Mouse (Mus musculus) liver, embryonic 14.5 days (tissue): ENCODE results near the gene Uba1. TPM values are rescaled to one million over a fixed set of nuclear protein-coding genes. Genes with fewer than 3 reads are reported as not detected.

Experiments used
- ATAC-seq: fragments of 200-750 bp; cut with Nextera tagmentation; 2 replicates; pipeline ENCODE4 v1.8.0; 2017; ENCODE audit warnings: moderate number of reproducible peaks, mild to moderate bottlenecking, moderate library complexity; ENCODE audit not compliant: insufficient read depth
- DNase-seq, 3 experiments: peaks; one replicate each; pipeline ENCODE4 v3.0.0-alpha.2; 2012 to 2013; ENCODE audit warnings: low read depth in 3 of 3, low spot score in 3 of 3
- H3K27ac ChIP-seq: fragments of 300-500 bp; sonication (generic); 2 replicates; pipeline ENCODE4 v1.5.1; 2014; ENCODE audit warnings: moderate library complexity, mild to moderate bottlenecking, control low read depth, inconsistent platforms
- H3K27me3 ChIP-seq: fragments of 300-500 bp; sonication (generic); 2 replicates; pipeline ENCODE4 v1.6.1; 2014; ENCODE audit warnings: mild to moderate bottlenecking, low read length, moderate library complexity; ENCODE audit not compliant: control insufficient read depth, insufficient read depth
- H3K36me3 ChIP-seq: fragments of 300-500 bp; sonication (generic); replicated peaks from 2 replicates; pipeline ENCODE4 v1.6.1; 2014; ENCODE audit warnings: low read depth; ENCODE audit not compliant: control insufficient read depth, insufficient read depth
- H3K4me1 ChIP-seq, 2 experiments: fragments of 200-500 bp in 1 of 2; fragments of 300-500 bp in 1 of 2; sonication (generic) in 1 of 2; replicated peaks; 2 replicates each; pipeline ENCODE4 v1.6.1; 2012 to 2014; ENCODE audit warnings: antibody characterized with exemption in 1 of 2, inconsistent platforms in 1 of 2, low read length in 1 of 2; ENCODE audit not compliant: control insufficient read depth in 2 of 2, insufficient read depth in 2 of 2
- H3K4me2 ChIP-seq: fragments of 300-500 bp; sonication (generic); 2 replicates; pipeline ENCODE4 v1.6.1; 2014; ENCODE audit warnings: low read depth, mild to moderate bottlenecking, control low read depth, moderate library complexity
- H3K4me3 ChIP-seq, 2 experiments: fragments of 200-500 bp in 1 of 2; fragments of 300-500 bp in 1 of 2; sonication (generic) in 1 of 2; 2 replicates each; pipeline ENCODE4 v1.5.1; 2012 to 2014; ENCODE audit warnings: low read depth in 2 of 2, low read length in 2 of 2, mild to moderate bottlenecking in 2 of 2, control low read depth in 1 of 2, inconsistent platforms in 1 of 2, moderate library complexity in 1 of 2; ENCODE audit not compliant: insufficient read depth in 1 of 2
- H3K9ac ChIP-seq: fragments of 300-500 bp; sonication (generic); replicated peaks from 2 replicates; pipeline ENCODE4 v1.6.1; 2014; ENCODE audit warnings: mild to moderate bottlenecking, control low read depth, moderate library complexity
- H3K9me3 ChIP-seq: fragments of 300-500 bp; sonication (generic); 2 replicates; pipeline ENCODE4 v1.6.1; 2016; ENCODE audit warnings: low read length, mixed read lengths; ENCODE audit not compliant: control insufficient read depth
- CTCF ChIP-seq: IDR thresholded peaks from 2 replicates; pipeline ENCODE4 v1.5.1; 2016; ENCODE audit warnings: antibody characterized with exemption, low read depth, control low read depth
- EP300 ChIP-seq: IDR thresholded peaks from 2 replicates; pipeline ENCODE4 v1.6.1; 2016; ENCODE audit warnings: antibody characterized with exemption, low read depth
- WGBS: fragments of 180-500 bp; shearing (Covaris S2); extraction: QIAGEN DNeasy Blood & Tissue Kit; methylation state at CpG from one replicate; pipeline ENCODE4 v1.1.7; 2014; ENCODE audit not compliant: insufficient replicate concordance; 5-methylcytosine and 5-hydroxymethylcytosine counted together
- polyA plus RNA-seq, 2 experiments: library from polyadenylated mRNA; depleted of rRNA in 1 of 2; stranded (reverse) in 1 of 2; unstranded in 1 of 2; fragments of >200 nt; fragmentation: Nextera tagmentation in 1 of 2; extraction: Ambion mirVana in 1 of 2; gene quantifications; 2 replicates each; pipeline versions ENCODE4 v1.2.1 to v1.2.3; 2012 to 2014

Uba1 gene
- polyA plus RNA-seq, 2 experiments = 70.7 to 93.8 TPM

- Histone ChIP-seq H3K27me3 (no peaks in the 10 kb centered on the region), H3K4me3 (no peak overlapping the region), H3K4me2 (no peak overlapping the region), H3K4me1 (no peaks in the 10 kb centered on the region), H3K36me3 (peaks cover 34% of the 10 kb centered on the region), H3K27ac (no peak overlapping the region), H3K9ac (no peak overlapping the region), H3K9me3 (no peaks in the 10 kb centered on the region)
- ATAC-seq (no peak), DNase-seq (no peak)
- no peak for TF ChIP-seq EP300
- TF ChIP-seq CTCF = no peak
- WGBS = 90% methylated on average over 2 of the region's 2 CpGs
These were observed 20.0 kb upstream of the Uba1 start for GRCm38 (mm10) chrX:20638141-20638540.

DNA sequence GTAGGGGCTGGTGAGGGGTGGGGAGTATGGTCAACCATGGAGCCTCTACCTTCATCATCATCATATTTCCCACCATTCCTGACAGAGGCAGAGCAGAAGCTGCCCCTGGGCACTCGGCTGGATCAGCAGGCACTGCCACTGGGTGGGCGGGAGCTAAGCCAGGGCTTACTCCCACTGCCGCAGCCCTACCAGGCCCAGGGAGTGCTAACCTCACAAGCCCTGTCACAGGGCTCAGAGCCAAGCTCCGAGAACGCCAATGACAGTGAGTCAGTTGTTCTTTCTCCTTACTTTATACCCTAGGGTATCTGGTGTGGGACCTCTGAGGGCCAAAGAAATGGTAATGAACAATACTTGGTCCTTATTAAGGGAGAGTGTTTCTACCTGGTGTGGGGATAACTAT lies 13.3 kb upstream of the Uba1 start:
- TF ChIP-seq EP300 (no peak), CTCF (no peak)
- 72% methylated on average over 5 of the region's 5 CpGs for WGBS
- Histone ChIP-seq H3K27me3 (no peaks in the 10 kb centered on the region), H3K4me2 (no peak overlapping the region), H3K27ac (no peak overlapping the region), H3K36me3 (peaks cover 45% of the 10 kb centered on the region), H3K9me3 (no peaks in the 10 kb centered on the region), H3K4me3 (no peak overlapping the region), H3K9ac (no peak overlapping the region), H3K4me1 (no peaks in the 10 kb centered on the region)
- DNase-seq (no peak), ATAC-seq (no peak)

- DNase-seq = no peak
- TF ChIP-seq EP300 (no peak), CTCF (no peak)
- Histone ChIP-seq H3K4me2 (peak overlapping the region; percentile 78), H3K27ac (no peak overlapping the region), H3K36me3 (no peaks in the 10 kb centered on the region), H3K9me3 (no peaks in the 10 kb centered on the region), H3K4me3 (peak overlapping the region; percentile 64 to 66; a peak in 3 of 4 replicates), H3K9ac (no peak overlapping the region; the same call in 1 of the 2 replicates), H3K27me3 (no peaks in the 10 kb centered on the region), H3K4me1 (no peaks in the 10 kb centered on the region)
- ATAC-seq = no peak
- 19% methylated on average over 5 of the region's 5 CpGs for WGBS
These were observed 533 bp upstream of the Uba1 start for GRCm38 (mm10) chrX:20657593-20657992.

GRCm38 (mm10) chrX:20658891-20659406 lies 823 bp downstream of the Uba1 start:
- H3K27me3 ChIP-seq = no peaks in the 10 kb centered on the region
- H3K9ac ChIP-seq = peak overlapping the region; percentile 60
- H3K4me1 ChIP-seq = no peaks in the 10 kb centered on the region
- 10% methylated on average over 24 of the region's 24 CpGs for WGBS
- peak overlapping the region; percentile 78 for H3K4me2 ChIP-seq
- DNase-seq (no peak), ATAC-seq (no peak)
- no peak for TF ChIP-seq CTCF
- TF ChIP-seq EP300 = no peak
- H3K9me3 ChIP-seq = no peaks in the 10 kb centered on the region
- peak overlapping the region; percentile 61; the same call in 1 of the 2 replicates for H3K27ac ChIP-seq
- peak overlapping the region; percentile 64 to 66 for H3K4me3 ChIP-seq
- no peaks in the 10 kb centered on the region for H3K36me3 ChIP-seq

- H3K9me3 ChIP-seq = no peaks in the 10 kb centered on the region
- peaks cover 2% of the 10 kb centered on the region; the same call in 1 of the 2 replicates for H3K36me3 ChIP-seq
- no peak overlapping the region for H3K9ac ChIP-seq
- H3K4me2 ChIP-seq = peak overlapping the region; percentile 11; the same call in 1 of the 2 replicates
- ATAC-seq (no peak), DNase-seq (no peak)
- no peaks in the 10 kb centered on the region for H3K27me3 ChIP-seq
- WGBS = 18% methylated on average over 5 of the region's 5 CpGs
- H3K4me1 ChIP-seq = peaks cover 0 to 2% of the 10 kb centered on the region in 2 experiments; a peak in 1 of 4 replicates
- TF ChIP-seq CTCF (no peak), EP300 (no peak)
- H3K4me3 ChIP-seq = no peak overlapping the region
- no peak overlapping the region for H3K27ac ChIP-seq
These were observed 4.2 kb downstream of the Uba1 start for GRCm38 (mm10) chrX:20662317-20662715.
